Mouse (Mus musculus) forebrain, postnatal 0 days (tissue): Measurements from ENCODE around the gene Plcb4. TPM values are rescaled to one million over a fixed set of nuclear protein-coding genes. Genes with fewer than 3 reads are reported as not detected.

Experiments used
- ATAC-seq: fragments of 200-750 bp; cut with Nextera tagmentation; 2 replicates; pipeline ENCODE4 v1.8.0; 2017; ENCODE audit warnings: mild to moderate bottlenecking, moderate library complexity
- DNase-seq: peaks from one replicate; pipeline ENCODE4 v3.0.0-alpha.2; 2015
- H3K27ac ChIP-seq: fragments of 300-500 bp; sonication (generic); 2 replicates; pipeline ENCODE4 v1.5.1; 2014; ENCODE audit warnings: low read depth, mild to moderate bottlenecking, antibody characterized with exemption, low read length, moderate library complexity, mixed read lengths
- H3K27me3 ChIP-seq: fragments of 300-500 bp; sonication (generic); 2 replicates; pipeline ENCODE4 v1.6.1; 2014; ENCODE audit warnings: mild to moderate bottlenecking, low read length, mixed read lengths; ENCODE audit not compliant: insufficient read depth
- H3K36me3 ChIP-seq: fragments of 300-500 bp; sonication (generic); 2 replicates; pipeline ENCODE4 v1.6.1; 2014; ENCODE audit warnings: mild to moderate bottlenecking, moderate library complexity; ENCODE audit not compliant: insufficient read depth
- H3K4me1 ChIP-seq: fragments of 300-500 bp; sonication (generic); 2 replicates; pipeline ENCODE4 v1.6.1; 2014; ENCODE audit warnings: antibody characterized with exemption; ENCODE audit not compliant: insufficient read depth
- H3K4me2 ChIP-seq: fragments of 300-500 bp; sonication (generic); 2 replicates; pipeline ENCODE4 v1.6.1; 2014; ENCODE audit warnings: low read depth, mild to moderate bottlenecking, moderate library complexity
- H3K4me3 ChIP-seq: fragments of 300-500 bp; sonication (generic); 2 replicates; pipeline ENCODE4 v1.5.1; 2014; ENCODE audit warnings: low read depth, low read length, mixed read lengths
- H3K9ac ChIP-seq: fragments of 300-500 bp; sonication (generic); 2 replicates; pipeline ENCODE4 v1.6.1; 2014; ENCODE audit warnings: mild to moderate bottlenecking
- H3K9me3 ChIP-seq: fragments of 300-500 bp; sonication (generic); 2 replicates; pipeline ENCODE4 v1.6.1; 2016; ENCODE audit warnings: low read length
- CTCF ChIP-seq: sonication (generic); IDR thresholded peaks from 2 replicates; pipeline ENCODE4 v1.5.1; 2016; ENCODE audit warnings: antibody characterized with exemption, control low read depth, low read depth
- WGBS: fragments of 180-500 bp; shearing (Covaris S2); extraction: QIAGEN DNeasy Blood & Tissue Kit; methylation state at CpG from one replicate; pipeline ENCODE4 v1.1.7; 2014; 5-methylcytosine and 5-hydroxymethylcytosine counted together
- polyA plus RNA-seq: library from polyadenylated mRNA; unstranded; fragments of >200 nt; fragmentation: Nextera tagmentation; extraction: Ambion mirVana; gene quantifications from 2 replicates; pipeline ENCODE4 v1.2.1, GENCODE M21; 2015
- total RNA-seq: library from RNA; depleted of rRNA; stranded (reverse); fragments of >200 nt; gene quantifications from 2 replicates; pipeline ENCODE4 v1.2.3, GENCODE M21; 2014

Gene Plcb4
- total and polyA plus RNA-seq, 2 experiments from 2014 or later = 15.5 to 39.7 TPM

DNA sequence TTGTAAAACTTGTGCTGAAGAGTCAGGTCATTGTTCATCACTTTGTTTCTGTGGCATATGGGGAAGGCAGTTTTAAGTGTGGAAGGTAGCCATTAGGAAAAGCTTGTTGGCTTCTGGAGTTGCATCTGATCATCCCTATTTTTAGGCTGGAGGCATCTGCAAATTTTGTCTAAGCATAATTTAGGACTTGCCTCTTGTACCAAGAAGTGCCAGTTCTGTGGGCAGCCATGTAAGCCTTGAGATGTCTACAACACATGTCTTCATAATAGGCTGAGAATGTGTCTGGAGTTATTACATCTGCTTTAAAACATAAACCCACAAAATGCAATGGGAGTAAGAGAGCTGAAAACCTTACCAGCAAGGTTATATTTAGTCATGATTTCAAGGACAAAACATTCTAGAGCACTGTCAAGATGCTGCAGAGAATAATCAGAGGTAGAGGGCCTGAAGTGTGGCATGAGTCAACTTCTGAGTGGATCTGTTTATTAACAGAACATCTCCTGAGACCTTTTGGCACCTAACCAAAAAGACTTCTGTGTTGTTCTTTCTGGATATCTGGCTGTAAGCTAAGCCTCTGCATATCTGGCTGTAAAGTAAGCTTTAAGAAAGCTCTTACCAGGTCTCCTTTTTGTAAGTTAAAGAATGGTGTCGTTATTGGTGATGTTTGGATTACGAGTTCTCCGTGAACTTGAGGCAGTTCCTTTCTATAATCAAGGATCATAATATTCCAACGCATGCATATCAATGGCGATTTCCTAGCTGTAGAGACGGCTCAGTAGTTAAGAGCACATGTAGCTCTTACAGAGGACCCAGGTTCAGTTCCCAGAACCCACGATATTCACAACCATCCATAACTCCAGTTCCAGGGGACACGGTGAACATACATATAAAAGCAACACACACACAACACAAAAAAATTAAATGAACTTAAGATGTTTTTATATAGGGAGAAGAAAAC, 203.0 kb downstream of the Plcb4 start:
- no peak overlapping the region for H3K4me2 ChIP-seq
- 90% methylated on average over 8 of the region's 8 CpGs for WGBS
- no peaks in the 10 kb centered on the region for H3K36me3 ChIP-seq
- H3K27me3 ChIP-seq = no peaks in the 10 kb centered on the region
- TF ChIP-seq CTCF = no peak
- no peaks in the 10 kb centered on the region for H3K9me3 ChIP-seq
- no peak for DNase-seq
- H3K4me3 ChIP-seq = no peak overlapping the region
- H3K9ac ChIP-seq = no peak overlapping the region
- H3K27ac ChIP-seq = no peak overlapping the region
- ATAC-seq = no peak
- no peaks in the 10 kb centered on the region for H3K4me1 ChIP-seq

DNA sequence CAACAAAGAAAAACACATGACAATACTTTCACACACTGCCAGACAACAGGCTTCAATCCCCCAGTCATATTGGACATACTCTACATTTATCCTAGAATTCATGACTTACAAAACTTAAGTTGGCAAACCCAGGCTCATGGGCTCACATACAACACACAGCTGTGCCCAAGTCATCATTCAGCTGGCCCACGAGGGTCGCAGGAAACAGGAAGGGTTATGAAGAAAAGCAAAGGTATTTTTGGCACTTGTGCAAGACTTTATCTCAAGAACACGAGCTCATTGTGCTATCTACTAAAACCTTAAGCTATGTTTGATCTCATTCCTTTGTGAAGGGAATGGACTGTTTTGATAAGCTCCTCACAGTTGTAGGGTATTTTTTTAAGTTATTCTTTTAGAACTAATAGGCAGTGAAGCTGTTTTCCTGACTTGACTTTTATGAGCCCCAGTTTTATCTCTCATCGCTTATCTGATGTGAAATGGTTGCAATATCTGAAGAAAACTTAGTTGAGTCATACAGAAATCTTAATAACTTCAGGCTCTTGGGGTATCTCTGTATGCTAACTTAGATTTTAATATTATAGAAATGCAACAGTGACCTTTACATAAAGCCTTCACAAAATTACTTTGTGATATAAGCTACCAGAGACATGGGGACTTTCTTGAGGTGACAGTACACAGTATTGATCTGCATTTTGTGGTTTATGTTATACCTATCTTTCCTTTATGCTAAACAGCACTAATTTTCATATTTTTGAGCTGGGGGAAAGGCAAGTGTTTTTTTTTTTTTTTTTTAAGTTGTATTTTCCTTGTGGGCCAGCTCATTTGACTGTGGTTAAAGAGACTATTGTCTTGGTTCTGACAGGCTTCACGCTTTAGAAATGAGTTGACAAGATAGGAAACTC, 203.9 kb downstream of the Plcb4 start:
- TF ChIP-seq CTCF = no peak
- Histone ChIP-seq H3K4me1 (no peaks in the 10 kb centered on the region), H3K9me3 (no peaks in the 10 kb centered on the region), H3K4me2 (no peak overlapping the region), H3K4me3 (no peak overlapping the region), H3K27ac (no peak overlapping the region), H3K27me3 (no peaks in the 10 kb centered on the region), H3K9ac (no peak overlapping the region), H3K36me3 (no peaks in the 10 kb centered on the region)
- WGBS = 70% methylated on average over 5 of the region's 5 CpGs
- DNase-seq (no peak), ATAC-seq (no peak)

GRCm38 (mm10) chr2:135863391-135864076, 204.7 kb downstream of the Plcb4 start:
- Histone ChIP-seq H3K4me1 (no peaks in the 10 kb centered on the region), H3K27ac (no peak overlapping the region), H3K4me2 (no peak overlapping the region), H3K9me3 (no peaks in the 10 kb centered on the region), H3K27me3 (no peaks in the 10 kb centered on the region), H3K9ac (no peak overlapping the region), H3K4me3 (no peak overlapping the region), H3K36me3 (no peaks in the 10 kb centered on the region)
- 82% methylated on average over 4 of the region's 4 CpGs for WGBS
- no peak for TF ChIP-seq CTCF
- DNase-seq = peak; percentile 27
- no peak for ATAC-seq

- no peak overlapping the region for H3K9ac ChIP-seq
- H3K27ac ChIP-seq = no peak overlapping the region
- no peaks in the 10 kb centered on the region for H3K9me3 ChIP-seq
- no peaks in the 10 kb centered on the region for H3K4me1 ChIP-seq
- TF ChIP-seq CTCF = no peak
- no peaks in the 10 kb centered on the region for H3K27me3 ChIP-seq
- WGBS = 74% methylated on average over 9 of the region's 9 CpGs
- no peak for DNase-seq
- H3K4me2 ChIP-seq = no peak overlapping the region
- no peaks in the 10 kb centered on the region for H3K36me3 ChIP-seq
- ATAC-seq = no peak
- no peak overlapping the region for H3K4me3 ChIP-seq
Observed at GRCm38 (mm10) chr2:135866421-135866820, 207.6 kb downstream of the Plcb4 start.

DNA sequence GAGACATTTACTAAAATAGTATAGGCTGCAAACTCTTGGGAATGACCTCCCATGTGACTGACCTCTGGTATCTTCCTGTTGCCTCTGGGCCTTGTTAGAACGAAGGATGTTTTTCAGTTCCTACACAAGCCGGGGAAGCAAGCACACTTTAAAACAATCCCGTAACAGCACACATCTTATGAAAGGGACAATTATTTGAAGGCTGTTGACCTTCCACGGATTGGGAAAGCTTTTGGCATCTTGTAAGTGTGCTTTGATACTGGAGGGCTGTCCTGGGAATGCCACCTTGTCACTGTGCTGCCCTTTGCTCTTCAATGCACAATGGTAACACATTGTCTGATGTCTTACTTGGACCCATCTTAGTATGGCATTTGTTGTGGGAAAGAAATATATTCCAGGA, 208.0 kb downstream of the Plcb4 start:
- 76% methylated on average over 4 of the region's 4 CpGs for WGBS
- DNase-seq (no peak), ATAC-seq (no peak)
- Histone ChIP-seq H3K4me3 (no peak overlapping the region), H3K27me3 (no peaks in the 10 kb centered on the region), H3K4me1 (no peaks in the 10 kb centered on the region), H3K4me2 (no peak overlapping the region), H3K36me3 (no peaks in the 10 kb centered on the region), H3K9ac (no peak overlapping the region), H3K9me3 (no peaks in the 10 kb centered on the region), H3K27ac (no peak overlapping the region)
- TF ChIP-seq CTCF = no peak

GRCm38 (mm10) chr2:135869637-135870036, 210.8 kb downstream of the Plcb4 start:
- Histone ChIP-seq H3K4me1 (no peaks in the 10 kb centered on the region), H3K27me3 (no peaks in the 10 kb centered on the region), H3K4me2 (no peak overlapping the region), H3K4me3 (no peak overlapping the region), H3K9ac (no peak overlapping the region), H3K9me3 (no peaks in the 10 kb centered on the region), H3K27ac (no peak overlapping the region), H3K36me3 (no peaks in the 10 kb centered on the region)
- ATAC-seq = no peak
- no peak for TF ChIP-seq CTCF
- 77% methylated on average over 7 of the region's 7 CpGs for WGBS
- no peak for DNase-seq
